Mouse (Mus musculus) thymus, postnatal 4 days (tissue): Measurements from ENCODE around the gene Cdk8.
A peak's percentile ranks its signal among the peaks of the same experiment; 100 is the strongest.

Source experiments
- DNase-seq: peaks from one replicate; pipeline ENCODE4 v3.0.0; 2021

Gene Cdk8

DNA sequence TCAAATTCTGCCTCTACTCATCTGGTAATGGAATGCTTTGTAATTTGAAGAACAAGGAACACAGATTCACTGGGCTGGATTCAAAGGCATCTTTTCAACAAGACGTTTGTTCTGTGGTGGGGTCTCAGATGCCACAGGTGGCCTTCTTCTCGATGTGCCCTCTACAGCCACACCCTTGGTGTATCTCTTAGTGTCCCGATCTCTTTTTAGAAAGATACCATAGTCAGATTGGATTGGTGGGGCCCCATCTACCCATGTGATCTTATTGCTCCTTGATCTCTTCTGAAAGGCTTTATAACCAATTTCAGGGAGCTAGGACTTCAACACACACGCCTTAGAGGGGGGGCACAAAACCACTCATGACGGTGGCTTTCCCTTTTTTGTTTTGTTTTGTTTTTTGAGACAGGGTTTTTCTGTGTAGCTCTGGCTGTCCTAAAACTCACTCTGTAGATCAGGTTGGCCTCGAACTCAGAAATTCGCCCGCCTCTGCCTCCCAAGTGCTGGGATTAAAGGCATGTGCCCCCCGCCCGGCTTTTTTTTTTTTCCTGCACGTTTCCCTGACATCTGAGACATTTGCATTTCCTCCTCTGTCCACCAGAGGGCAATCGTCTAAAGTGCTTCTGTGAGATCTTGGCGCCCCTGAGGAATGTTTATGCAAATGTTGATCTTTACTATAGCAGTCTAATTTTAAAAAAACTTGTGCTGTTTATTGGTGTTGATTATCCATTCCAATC, 99.2 kb downstream of the Cdk8 start:
- peak; percentile 43 for DNase-seq

DNA sequence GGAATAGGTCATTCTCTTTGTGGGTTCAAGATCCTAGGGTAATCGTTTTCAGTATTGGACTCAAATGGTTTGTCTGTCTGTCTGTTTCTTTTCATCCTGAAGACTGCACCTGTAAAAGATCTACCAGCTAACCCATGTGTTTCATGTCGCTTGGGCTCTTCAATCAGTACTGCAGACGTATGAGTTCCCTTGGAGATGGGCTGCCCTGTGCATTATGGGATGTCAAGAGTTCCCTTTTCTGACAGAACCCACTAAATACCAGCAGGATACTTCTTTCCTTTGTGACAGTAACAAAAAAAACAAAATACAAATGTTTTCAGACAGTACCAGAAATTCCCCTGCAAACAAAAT, 99.7 kb downstream of the Cdk8 start:
- no peak for DNase-seq

DNA sequence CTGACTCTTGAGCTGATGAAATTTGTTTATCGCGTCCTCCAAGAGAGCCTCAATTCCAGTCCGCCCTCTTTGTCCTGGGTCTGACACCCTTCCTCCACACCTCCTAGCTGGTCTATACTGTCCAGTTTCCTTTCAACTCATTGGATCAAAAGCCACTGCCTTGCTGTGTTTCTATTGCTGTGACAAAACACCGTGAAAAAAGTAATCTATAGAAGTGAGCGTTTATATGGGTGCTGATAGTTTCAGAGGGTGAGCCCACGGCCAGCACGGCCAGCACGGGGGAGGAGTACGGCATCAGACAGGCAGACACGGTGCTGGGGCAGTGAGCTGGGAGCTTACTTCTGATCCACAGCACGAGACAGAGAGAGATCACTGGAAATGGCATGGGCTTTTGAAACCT, 100.1 kb downstream of the Cdk8 start:
- DNase-seq, result no peak

DNA sequence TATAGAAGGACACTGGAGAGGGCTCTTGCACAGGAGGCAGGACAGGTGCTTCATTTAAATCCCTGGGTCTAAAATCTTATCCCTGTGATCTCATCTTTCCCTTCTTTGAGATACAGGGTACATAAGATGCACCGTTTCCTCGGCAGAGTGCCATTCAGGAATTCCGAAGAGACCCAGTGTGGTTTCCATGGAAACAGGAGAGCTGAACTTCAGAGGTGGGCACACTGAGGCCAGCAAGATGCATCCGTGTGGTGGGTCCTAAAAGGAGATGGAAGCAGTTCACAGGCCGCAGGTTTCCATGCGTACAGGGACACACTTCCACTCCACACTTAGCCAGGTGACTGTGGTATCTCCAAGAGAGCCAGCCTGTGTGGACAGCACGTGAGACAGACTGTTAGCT, 101.5 kb downstream of the Cdk8 start:
- no peak for DNase-seq

DNA sequence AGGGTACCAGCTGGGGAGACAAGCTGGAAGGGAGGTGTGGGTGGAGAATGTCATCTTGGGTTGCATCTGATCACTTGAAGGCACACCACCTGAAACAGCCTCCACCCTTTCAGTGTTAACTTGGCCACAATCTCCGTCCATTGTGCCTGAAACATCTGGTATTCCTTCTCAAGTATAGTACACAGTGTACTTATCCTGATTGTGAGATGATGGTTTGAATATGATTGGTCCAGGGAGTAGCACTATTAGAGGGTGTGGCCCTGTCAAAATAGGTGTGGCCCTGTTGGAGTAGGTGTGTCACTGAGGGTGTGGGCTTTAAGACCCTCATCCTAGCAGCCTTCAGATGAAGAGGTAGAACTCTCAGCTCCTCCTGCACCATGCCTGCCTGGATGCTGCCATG, 103.4 kb downstream of the Cdk8 start:
- DNase-seq, result no peak

- DNase-seq, result no peak
Measured at GRCm38 (mm10) chr5:146338064-146338463, 107.0 kb downstream of the Cdk8 start.

- DNase-seq, result no peak
Measured at GRCm38 (mm10) chr5:146340037-146340436, 109.0 kb downstream of the Cdk8 start.

DNA sequence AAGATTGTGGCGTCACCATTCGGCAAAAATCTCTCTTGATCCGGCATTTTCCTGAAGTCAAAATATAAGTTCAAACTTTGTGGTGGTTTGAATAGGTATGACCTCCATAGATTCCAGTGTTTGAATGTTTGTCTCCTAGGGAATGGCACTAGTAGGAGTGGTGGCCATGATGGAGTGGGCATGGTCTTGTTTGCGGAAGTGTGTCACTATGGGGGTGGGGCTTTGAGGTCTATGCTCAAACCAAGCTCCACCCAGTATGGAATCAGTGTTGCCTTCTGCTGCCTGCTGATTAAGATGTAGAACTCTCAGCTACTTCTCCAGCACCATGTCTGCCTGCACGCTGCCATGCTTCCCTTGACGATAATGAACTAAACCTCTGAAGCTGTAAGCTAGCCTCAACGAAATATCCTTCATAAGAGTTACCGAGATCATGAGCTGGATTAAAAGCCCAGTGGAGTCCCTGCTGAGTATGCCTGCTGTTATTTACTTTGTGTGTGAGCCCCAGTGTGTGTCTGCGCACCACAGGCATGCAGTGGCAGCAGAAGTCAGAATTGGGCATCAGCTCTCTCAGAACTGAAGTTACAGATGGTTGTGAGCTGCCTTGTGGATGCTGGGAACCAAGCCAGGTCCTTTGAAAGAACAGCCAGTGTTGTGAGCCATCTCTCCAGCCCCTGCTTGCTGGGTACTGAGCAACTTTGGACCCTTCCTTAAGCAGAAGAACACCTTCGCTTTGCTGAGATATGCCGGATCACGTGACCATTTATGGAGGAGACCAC, 114.1 kb downstream of the Cdk8 start:
- no peak for DNase-seq

DNA sequence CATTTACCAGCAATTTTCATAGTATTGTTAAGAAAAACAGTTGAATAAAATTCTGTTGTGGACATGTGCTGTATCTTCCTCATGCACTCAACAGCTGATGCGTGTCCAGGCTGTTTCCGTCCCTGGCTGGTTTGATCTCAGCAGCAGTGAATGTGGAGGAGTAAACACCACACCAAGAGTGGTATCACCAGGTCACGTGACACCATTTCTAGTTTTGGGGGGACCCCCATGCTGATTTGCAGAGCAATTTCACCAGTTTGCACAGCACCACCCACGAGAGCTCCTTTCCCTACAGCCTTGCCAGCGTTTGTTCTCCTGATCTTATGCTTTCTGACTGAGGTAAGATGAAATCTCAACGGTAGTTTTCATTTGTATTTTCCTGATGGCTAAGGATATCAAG, 116.1 kb downstream of the Cdk8 start:
- DNase-seq, result no peak

- DNase-seq, result no peak
Measured at GRCm38 (mm10) chr5:146349183-146349582, 118.2 kb downstream of the Cdk8 start.

- no peak for DNase-seq
Measured at GRCm38 (mm10) chr5:146350784-146351183, 119.8 kb downstream of the Cdk8 start.

GRCm38 (mm10) chr5:146352006-146352405, 121.0 kb downstream of the Cdk8 start:
- DNase-seq, result no peak
